ENCODE assay signal across 9 mouse cellular contexts in the genomic region with DNA sequence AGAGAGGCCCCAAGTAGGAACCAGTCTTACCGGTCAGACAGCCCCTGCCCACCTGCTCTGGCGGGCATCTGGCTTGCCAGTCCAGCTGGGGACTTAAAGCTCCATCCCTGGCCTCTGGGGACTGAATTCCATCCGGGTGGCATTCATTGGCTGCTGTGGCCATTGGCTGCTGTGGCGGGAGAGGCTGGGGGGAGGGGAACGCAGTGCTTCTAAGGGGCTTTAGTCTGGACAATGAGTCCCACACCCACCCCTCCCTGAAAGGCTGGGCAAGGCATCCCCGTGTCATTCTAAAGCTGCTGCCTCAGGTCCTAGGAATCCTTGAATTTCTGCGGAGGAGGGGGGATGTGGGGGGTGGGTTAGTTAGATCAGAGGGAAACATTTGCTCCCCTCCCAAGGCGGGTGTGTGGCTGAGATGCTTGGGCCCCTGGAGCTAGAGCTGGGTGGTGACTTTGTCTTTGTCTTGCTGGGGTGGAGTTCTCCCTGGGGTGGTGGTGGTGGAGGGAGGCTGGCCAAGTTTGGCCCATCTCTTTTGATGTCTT. TPM values are rescaled to one million over a fixed set of nuclear protein-coding genes. Genes with fewer than 3 reads are reported as not detected.
DNase-seq lines count a peak whose midpoint lies in the region; ATAC-seq and TF ChIP-seq lines count a peak whose summit lies in the region.
"Had no signal": no experiment of that assay in that cellular context is flagged by ENCODE, and none has a peak within 500 bp of the region (broad histone marks: within the 10 kb centered on the region; RNA-seq: fewer than 3 reads in every experiment).

No protein-coding gene starts in this region.

- no peak for ATAC-seq in midbrain, embryonic 15.5 days (replicated peaks)

- peak overlapping the region; percentile 85 for H3K4me2 ChIP-seq in midbrain, embryonic 15.5 days

- H3K27ac ChIP-seq in layer of hippocampus, adult 2 months, result peak overlapping the region; percentile 100
- H3K27ac ChIP-seq in limb, embryonic 10.5 days, result peak overlapping the region; percentile 98
- peak overlapping the region; percentile 99 for H3K27ac ChIP-seq in midbrain, embryonic 15.5 days

- H3K27me3 ChIP-seq in limb, embryonic 10.5 days (ENCODE audit: low read depth, poor library complexity, severe bottlenecking), result no peaks in the 10 kb centered on the region
- no peaks in the 10 kb centered on the region for H3K27me3 ChIP-seq in midbrain, embryonic 15.5 days (replicated peaks)
- H3K27me3 ChIP-seq: Patski had no signal

- DNase-seq in layer of hippocampus, adult 2 months (ENCODE audit: low spot score in 2 of 2), result no peak
- DNase-seq in layer of hippocampus, postnatal 14 days (ENCODE audit: low spot score in 2 of 2), result no peak
- DNase-seq in cerebellum, postnatal 14 days, result peak; percentile 38 to 39
- peak; percentile 34 to 45 for DNase-seq in heart, postnatal 10 days
- peak; percentile 80 for DNase-seq in limb, embryonic 10.5 days (ENCODE audit: low spot score)
- DNase-seq in frontal cortex, postnatal 25 days (ENCODE audit: low spot score in 2 of 2), result no peak
- no peak for DNase-seq in right cerebral cortex, postnatal 36 days (ENCODE audit: low spot score in 2 of 2)

- peak overlapping the region; percentile 97 for H3K4me3 ChIP-seq in layer of hippocampus, adult 2 months
- H3K4me3 ChIP-seq in limb, embryonic 10.5 days, result peak overlapping the region; percentile 86
- peak overlapping the region; percentile 50 for H3K4me3 ChIP-seq in midbrain, embryonic 15.5 days

- TF ChIP-seq CTCF in layer of hippocampus, adult 2 months (conservative IDR thresholded peaks at IDR 0.05), result no peak

- H3K4me1 ChIP-seq in limb, embryonic 10.5 days, result peaks cover 50% of the 10 kb centered on the region
- H3K4me1 ChIP-seq in midbrain, embryonic 15.5 days, result peaks cover 66% of the 10 kb centered on the region

- peaks cover 65% of the 10 kb centered on the region for H3K36me3 ChIP-seq in limb, embryonic 10.5 days
- peaks cover 17% of the 10 kb centered on the region; the same call in 1 of the 2 replicates for H3K36me3 ChIP-seq in midbrain, embryonic 15.5 days (replicated peaks)

- WGBS in limb, embryonic 10.5 days, result 0% methylated on average over 8 of the region's 8 CpGs
- under 1% methylated on average over 8 of the region's 8 CpGs for whole genome bisulfite sequencing in midbrain, embryonic 15.5 days

- peak overlapping the region; percentile 55 for H3K9ac ChIP-seq in midbrain, embryonic 15.5 days

- intact Hi-C loops in heart, postnatal 10 days (cut with DNase I), result no loop called here

- H3K9me3 ChIP-seq in limb, embryonic 10.5 days (replicated peaks), result no peaks in the 10 kb centered on the region
- no peaks in the 10 kb centered on the region for H3K9me3 ChIP-seq in midbrain, embryonic 15.5 days

RNA-seq across cellular contexts. Expression of a gene that starts 4.1 kb away (rescaled TPM):
- total RNA-seq in layer of hippocampus, adult 2 months (2021), result 10 to 100 TPM; 55.5 to 56.6 TPM
- 10 to 100 TPM; 50.3 to 50.4 TPM for total RNA-seq in layer of hippocampus, postnatal 14 days (2021)
- total RNA-seq in heart, postnatal 10 days (2021), result 10 to 100 TPM; 34.9 to 38.5 TPM
- polyA plus RNA-seq in limb, embryonic 10.5 days (2016; fragmentation: Nextera tagmentation; extraction: Ambion mirVana), result 80.2 and 81.7 TPM in 2 replicates
- 60.9 and 63.2 TPM in 2 replicates for polyA plus RNA-seq in midbrain, embryonic 15.5 days (2015; fragmentation: Nextera tagmentation; extraction: Ambion mirVana)

RNA-seq across cellular contexts. Expression of a gene that starts 26.6 kb away (rescaled TPM):
- total RNA-seq in layer of hippocampus, adult 2 months (2021), result 10 to 100 TPM; 91.7 to 98.9 TPM
- 100 to 1,000 TPM in 1 of 2 experiments, 10 to 100 TPM in 1; 89.8 to 103 TPM for total RNA-seq in layer of hippocampus, postnatal 14 days (2021)
- 10 to 100 TPM; 72.2 to 78.9 TPM for total RNA-seq in heart, postnatal 10 days (2021)
- polyA plus RNA-seq in limb, embryonic 10.5 days (2016; fragmentation: Nextera tagmentation; extraction: Ambion mirVana), result 276 and 280 TPM in 2 replicates
- 215 and 221 TPM in 2 replicates for polyA plus RNA-seq in midbrain, embryonic 15.5 days (2015; fragmentation: Nextera tagmentation; extraction: Ambion mirVana)

RNA-seq across cellular contexts. Expression of a gene that starts 37.4 kb away (rescaled TPM):
- 10 to 100 TPM; 35.9 to 41.5 TPM for total RNA-seq in layer of hippocampus, adult 2 months (2021)
- 10 to 100 TPM; 29.5 to 35.1 TPM for total RNA-seq in layer of hippocampus, postnatal 14 days (2021)
- total RNA-seq in heart, postnatal 10 days (2021), result 10 to 100 TPM; 25.2 to 31.0 TPM
- 5.9 and 8.5 TPM in 2 replicates for polyA plus RNA-seq in limb, embryonic 10.5 days (2016; fragmentation: Nextera tagmentation; extraction: Ambion mirVana)
- polyA plus RNA-seq in midbrain, embryonic 15.5 days (2015; fragmentation: Nextera tagmentation; extraction: Ambion mirVana), result 26.5 and 26.6 TPM in 2 replicates

Comparison
In these comparisons a context has a peak if more than half of its experiments do, and no peak if none do; other contexts are left out.
1. DNase-seq: peak in cerebellum, postnatal 14 days (2 of 2), heart, postnatal 10 days (2 of 2) and limb, embryonic 10.5 days (single experiment); none in layer of hippocampus, adult 2 months (0 of 2), layer of hippocampus, postnatal 14 days (0 of 2), frontal cortex, postnatal 25 days (0 of 2) and right cerebral cortex, postnatal 36 days (0 of 2).
2. Peak in every context shown above with its lines, with median percentiles within 50 percentile points of each other: H3K27ac ChIP-seq and H3K4me3 ChIP-seq.